ENCODE assay signal across 14 mouse cellular contexts in genomic region chr14:8327371-8327770, GRCm38 (mm10). TPM values are rescaled to one million over a fixed set of nuclear protein-coding genes. Genes with fewer than 3 reads are reported as not detected.
DNase-seq lines count a peak whose midpoint lies in the region; ATAC-seq lines count a peak whose summit lies in the region.
"Had no signal": no experiment of that assay in that cellular context is flagged by ENCODE, and none has a peak within 500 bp of the region (broad histone marks: within the 10 kb centered on the region; RNA-seq: fewer than 3 reads in every experiment).

No protein-coding gene starts in this region.

- peaks cover 15% of the 10 kb centered on the region for H3K4me1 ChIP-seq in heart, embryonic 15.5 days (replicated peaks)

- DNase-seq in heart, adult 9 months (ENCODE audit: low spot score in 2 of 2): no peak
- DNase-seq in retina, postnatal 1 day: peak; percentile 54
- no peak for DNase-seq in retina, embryonic 14.5 days (ENCODE audit: low spot score)
- DNase-seq in kidney, adult 8-10 months: peak; percentile 79 to 90
- DNase-seq in yolk sac, embryonic 10.5 days (ENCODE audit: low spot score): peak; percentile 7
- no peak for DNase-seq in natural killer cell, adult 2 months (ENCODE audit: low spot score in 2 of 2)
- DNase-seq in thymus, postnatal 25 days: no peak
- DNase-seq: cerebellum, adult 11 months; right cerebral cortex, postnatal 4 days had no signal

- H3K27me3 ChIP-seq in heart, embryonic 15.5 days: 0 out of 2 replicates have a peak, but pooled peaks cover 6% of the 10 kb centered on the region
- H3K27me3 ChIP-seq: lung, embryonic 15.5 days had no signal

- ATAC-seq in heart, embryonic 15.5 days (replicated peaks; ENCODE audit: insufficient number of reproducible peaks, insufficient read depth, low FRiP score, low read depth): no peak

- no peak overlapping the region for H3K4me3 ChIP-seq in heart, embryonic 15.5 days
- H3K4me3 ChIP-seq: lung, embryonic 15.5 days; midbrain, embryonic 10.5 days; neural tube, embryonic 13.5 days had no signal

- 29% methylated on average over 1 of the region's 1 CpGs for WGBS in heart, embryonic 15.5 days

- H3K4me2 ChIP-seq in heart, embryonic 15.5 days: no peak overlapping the region
- H3K4me2 ChIP-seq: hindbrain, embryonic 14.5 days; lung, embryonic 15.5 days; neural tube, embryonic 13.5 days had no signal

- no peak overlapping the region for H3K9ac ChIP-seq in heart, embryonic 15.5 days
- H3K9ac ChIP-seq: hindbrain, embryonic 14.5 days; lung, embryonic 15.5 days; neural tube, embryonic 13.5 days had no signal

- no peaks in the 10 kb centered on the region for H3K36me3 ChIP-seq in heart, embryonic 15.5 days
- H3K36me3 ChIP-seq: lung, embryonic 15.5 days; midbrain, embryonic 10.5 days; neural tube, embryonic 13.5 days had no signal

- peak overlapping the region; percentile 38; the same call in 1 of the 2 replicates for H3K27ac ChIP-seq in heart, embryonic 15.5 days
- H3K27ac ChIP-seq: hindbrain, embryonic 14.5 days; lung, embryonic 15.5 days; midbrain, embryonic 10.5 days; neural tube, embryonic 13.5 days had no signal

- no peaks in the 10 kb centered on the region for H3K9me3 ChIP-seq in heart, embryonic 15.5 days (replicated peaks)
- H3K9me3 ChIP-seq: lung, embryonic 15.5 days; midbrain, embryonic 10.5 days; neural tube, embryonic 13.5 days had no signal

RNA-seq across cellular contexts. Expression of gene Fam107a, which starts 9.5 kb away (rescaled TPM):
- 0.44 and 0.62 TPM in 2 replicates for polyA plus RNA-seq in heart, embryonic 15.5 days (2015; fragmentation: Nextera tagmentation; extraction: Ambion mirVana)

RNA-seq across cellular contexts. Expression of gene Oit1, which starts 51.2 kb away (rescaled TPM):
- 0.13 and 1.5 TPM in 2 replicates for polyA plus RNA-seq in heart, embryonic 15.5 days (2015; fragmentation: Nextera tagmentation; extraction: Ambion mirVana)
- polyA plus RNA-seq: hindbrain, embryonic 14.5 days; neural tube, embryonic 13.5 days had no signal

Comparison
In these comparisons a context has a peak if more than half of its experiments do, and no peak if none do; other contexts are left out.
1. DNase-seq: peak in retina, postnatal 1 day (single experiment), kidney, adult 8-10 months (2 of 2) and yolk sac, embryonic 10.5 days (single experiment); none in heart, adult 9 months (0 of 2), retina, embryonic 14.5 days (single experiment), natural killer cell, adult 2 months (0 of 2) and thymus, postnatal 25 days (single experiment).